Mouse (Mus musculus) cerebellum, adult 11-12 months (tissue): ENCODE measurements at regions not wholly inside any gene's neighbourhood (a gene's known extent, or its start where the extent isn't known, plus 50 kb on each side); places are given as distances from the start of the nearest gene placed in this dataset.

Source experiments
- DNase-seq: peaks from one replicate; pipeline ENCODE4 v3.0.0; 2022

DNA sequence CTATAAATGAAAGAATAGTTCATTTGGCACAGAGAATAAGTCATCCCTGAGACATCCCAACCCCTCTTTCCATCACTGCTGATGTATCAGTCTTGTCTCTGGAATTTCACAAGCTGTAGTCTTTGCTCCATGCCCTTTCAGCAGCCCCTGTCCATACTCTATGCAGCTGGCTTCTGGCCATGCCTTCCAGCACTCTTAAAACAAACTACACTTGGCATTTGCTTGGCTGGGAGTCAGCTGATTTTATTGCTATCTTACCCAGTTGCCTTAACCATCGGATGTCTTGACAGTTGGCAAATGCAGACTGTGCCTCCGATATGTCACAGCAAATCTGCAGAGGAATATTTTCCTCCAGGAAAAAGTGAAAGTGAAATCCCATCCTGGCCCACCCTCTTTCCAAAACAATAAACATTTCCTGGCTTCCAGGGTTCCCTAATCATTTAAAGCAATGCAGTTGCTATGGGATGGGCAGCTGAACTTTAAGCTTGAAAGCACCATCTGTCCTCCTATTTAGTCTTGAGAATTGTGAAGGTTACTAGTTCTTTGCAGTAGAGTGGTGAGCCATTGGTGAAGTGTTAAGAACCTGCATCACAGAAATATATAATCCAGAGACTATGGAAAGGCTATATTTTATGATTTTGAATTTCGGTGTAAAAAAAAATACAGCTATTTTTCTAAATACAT is 385.0 kb downstream of the Kcnj2 start:
- no peak for DNase-seq

DNA sequence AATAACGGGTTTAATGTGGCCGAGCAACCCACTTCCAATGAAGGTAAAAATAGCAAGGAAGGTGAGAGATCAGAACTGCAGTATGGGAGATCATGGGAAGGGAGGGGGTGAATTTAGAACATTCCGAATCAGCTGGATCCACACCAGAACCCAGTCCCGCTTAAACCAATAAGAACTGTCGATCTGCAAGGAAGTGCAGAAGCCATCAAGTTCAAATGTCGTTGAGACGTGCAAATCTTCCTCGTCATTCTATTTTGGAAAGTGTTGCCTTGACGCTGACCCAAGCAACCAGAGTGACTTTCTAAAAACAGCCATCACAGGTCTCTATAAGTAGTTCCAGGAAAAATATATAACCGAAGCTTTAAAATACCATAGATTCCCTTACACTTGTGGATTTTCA is 394.1 kb downstream of the Kcnj2 start:
- DNase-seq, result no peak

DNA sequence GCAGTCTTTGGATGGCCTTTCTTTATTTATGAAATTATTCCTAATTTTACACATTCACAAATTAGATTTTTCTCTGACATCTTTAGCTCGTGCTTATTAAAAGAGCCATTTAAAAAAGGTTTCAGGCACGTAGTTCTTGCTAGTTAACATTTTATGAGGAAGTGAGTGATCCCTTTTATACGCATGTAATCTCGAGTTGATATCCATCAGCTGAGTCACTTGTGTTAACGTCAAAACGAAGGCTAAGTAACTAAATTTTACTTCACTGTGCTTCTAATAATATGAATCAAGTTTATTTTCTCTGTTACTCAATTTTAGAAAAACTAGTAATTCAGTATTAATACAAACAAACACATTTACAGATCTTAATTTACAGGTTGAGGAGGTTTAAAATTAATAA is 419.0 kb downstream of the Kcnj2 start:
- no peak for DNase-seq

DNA sequence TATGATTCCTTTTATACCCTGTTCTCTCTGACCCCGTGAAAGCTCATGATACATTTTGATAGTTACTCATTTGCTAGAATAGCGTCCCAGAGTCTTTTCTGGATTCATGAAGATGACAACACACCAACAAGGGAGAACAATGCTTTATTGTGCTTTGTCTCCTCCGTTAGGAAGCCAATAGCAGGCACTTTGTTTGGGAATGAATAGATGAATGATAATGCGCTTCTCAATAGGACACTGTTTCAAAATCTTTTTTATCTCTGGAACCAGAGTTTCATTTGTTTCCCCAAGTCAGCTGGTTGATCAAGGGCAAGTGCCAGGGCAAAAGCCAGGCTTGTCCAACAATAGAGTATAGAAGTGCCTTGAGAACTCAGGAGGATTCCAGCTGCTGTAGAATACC is 446.5 kb downstream of the Kcnj2 start:
- DNase-seq, result no peak

DNA sequence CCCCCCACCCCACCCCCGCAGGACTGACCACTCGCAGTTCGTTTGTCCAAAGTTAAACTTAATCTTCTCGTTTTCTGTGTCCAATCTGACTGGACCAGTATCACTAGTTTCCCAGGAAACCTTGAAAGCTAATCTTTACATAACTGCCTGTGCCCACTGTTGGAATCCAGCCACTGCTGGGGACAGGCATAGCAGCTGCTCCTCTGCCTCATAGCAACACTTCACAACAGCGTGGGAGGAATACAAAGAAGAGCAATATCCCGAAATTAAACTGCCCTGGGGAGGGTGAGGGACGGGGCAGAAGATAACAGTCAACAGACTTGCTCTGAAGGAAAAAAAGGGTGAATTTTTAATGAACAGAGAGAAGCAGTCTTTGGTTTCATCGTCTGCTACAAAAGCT is 456.8 kb downstream of the Kcnj2 start:
- DNase-seq, result no peak

DNA sequence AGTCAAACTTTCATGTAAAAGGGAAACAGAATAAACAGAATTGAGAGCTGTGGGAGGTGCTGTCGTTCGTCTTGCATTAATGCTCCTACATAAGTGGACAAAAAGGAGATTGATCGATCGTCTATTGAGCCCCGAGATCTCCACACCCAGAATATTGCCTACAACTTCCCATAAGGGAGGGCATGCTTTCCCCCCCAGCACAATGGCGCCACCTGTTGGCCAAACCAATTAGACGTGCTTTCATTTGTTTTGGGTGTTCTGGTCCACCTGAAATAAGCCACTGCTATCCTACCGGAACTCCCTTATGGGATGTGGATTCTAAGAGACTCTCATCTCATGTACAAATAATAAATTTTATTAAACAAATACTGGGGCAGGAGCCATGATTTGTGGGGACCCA is 457.5 kb downstream of the Kcnj2 start:
- no peak for DNase-seq

DNA sequence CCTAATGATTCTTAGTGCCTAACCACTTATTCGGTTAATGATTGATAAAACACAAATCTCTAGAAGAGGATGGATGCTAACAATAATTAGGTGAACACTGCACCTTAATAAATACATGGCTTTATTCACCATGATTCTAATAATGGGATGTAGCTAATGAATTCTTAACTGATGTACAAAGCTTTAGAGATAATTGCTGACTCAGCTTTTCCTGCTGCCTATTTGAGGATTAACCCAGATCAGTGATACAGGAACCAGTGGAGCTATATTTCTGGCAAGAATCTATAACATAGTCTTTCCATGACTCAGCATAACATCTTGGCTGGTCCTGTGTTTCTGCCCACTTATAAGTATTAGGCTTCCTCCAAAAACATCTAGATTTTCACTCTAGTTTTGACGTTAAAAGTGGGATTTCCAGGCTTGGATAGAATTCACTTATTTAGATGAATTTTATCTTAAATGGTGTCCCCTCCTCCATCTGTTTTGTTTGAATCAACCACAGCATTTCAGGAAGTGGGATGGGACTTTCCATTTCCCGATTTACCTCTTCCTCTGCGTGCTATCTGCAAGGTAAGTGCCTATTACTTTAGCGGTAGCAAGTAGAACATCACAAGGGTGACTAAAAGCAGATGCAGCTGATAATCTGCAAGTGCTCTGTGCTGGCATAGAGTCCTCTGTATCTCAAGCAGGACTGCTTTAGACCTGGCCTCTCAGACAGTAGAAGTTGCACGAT is 460.2 kb downstream of the Kcnj2 start:
- no peak for DNase-seq

DNA sequence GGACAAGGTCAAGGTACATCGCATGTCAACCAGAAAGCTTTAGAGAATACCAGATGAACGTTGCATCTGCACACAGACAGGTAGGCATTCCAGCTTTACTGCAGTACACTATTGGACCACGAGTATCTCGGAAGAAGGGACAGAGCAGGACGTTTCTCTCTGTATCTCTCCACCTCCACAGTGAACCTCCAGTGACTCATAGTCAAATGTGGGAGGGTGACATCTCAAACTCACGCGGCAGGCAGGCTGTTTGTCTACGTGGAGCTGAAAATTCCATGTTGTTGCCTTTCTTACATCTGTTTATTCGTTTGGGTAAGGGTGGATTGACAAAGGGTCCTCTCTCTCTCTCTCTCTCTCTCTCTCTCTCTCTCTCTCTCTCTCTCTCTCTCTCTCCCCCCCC is 463.6 kb downstream of the Kcnj2 start:
- no peak for DNase-seq

DNA sequence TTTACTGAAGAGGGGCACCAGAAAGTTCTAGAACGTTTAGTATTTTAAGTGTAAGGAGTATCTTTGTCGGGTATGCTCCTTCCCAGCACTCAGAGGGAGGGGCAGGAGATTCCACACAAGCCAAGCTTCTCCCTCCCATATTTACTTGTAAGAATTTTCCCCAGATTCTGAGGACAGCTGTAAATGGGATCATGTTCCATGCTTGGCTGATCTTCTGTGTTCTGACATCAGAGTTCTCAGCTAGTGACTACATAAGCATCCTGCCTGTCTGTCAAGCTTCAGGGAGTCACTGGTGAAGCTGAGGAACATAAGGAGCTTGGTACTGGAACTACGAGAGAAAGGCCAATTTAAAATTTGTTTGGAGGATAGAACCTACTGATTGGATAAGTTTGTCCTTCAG is 464.9 kb downstream of the Kcnj2 start:
- DNase-seq, result no peak

DNA sequence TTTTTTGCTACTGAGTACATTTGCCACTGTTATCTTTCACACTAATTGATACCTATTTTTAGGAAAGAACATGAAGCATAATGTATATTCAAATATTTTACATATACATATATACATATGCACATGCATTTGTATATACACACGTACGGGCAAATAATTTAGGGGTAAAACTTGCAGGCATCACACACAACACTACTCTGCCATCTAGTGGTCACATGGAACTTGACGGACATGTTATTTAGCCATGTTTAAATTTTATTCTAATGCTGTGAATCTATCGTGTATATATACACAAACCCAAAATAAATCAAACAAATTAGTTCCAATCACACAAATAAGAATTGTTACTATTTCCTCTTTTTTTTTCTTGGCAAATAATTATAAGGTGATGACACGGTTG is 466.5 kb downstream of the Kcnj2 start:
- DNase-seq, result no peak

DNA sequence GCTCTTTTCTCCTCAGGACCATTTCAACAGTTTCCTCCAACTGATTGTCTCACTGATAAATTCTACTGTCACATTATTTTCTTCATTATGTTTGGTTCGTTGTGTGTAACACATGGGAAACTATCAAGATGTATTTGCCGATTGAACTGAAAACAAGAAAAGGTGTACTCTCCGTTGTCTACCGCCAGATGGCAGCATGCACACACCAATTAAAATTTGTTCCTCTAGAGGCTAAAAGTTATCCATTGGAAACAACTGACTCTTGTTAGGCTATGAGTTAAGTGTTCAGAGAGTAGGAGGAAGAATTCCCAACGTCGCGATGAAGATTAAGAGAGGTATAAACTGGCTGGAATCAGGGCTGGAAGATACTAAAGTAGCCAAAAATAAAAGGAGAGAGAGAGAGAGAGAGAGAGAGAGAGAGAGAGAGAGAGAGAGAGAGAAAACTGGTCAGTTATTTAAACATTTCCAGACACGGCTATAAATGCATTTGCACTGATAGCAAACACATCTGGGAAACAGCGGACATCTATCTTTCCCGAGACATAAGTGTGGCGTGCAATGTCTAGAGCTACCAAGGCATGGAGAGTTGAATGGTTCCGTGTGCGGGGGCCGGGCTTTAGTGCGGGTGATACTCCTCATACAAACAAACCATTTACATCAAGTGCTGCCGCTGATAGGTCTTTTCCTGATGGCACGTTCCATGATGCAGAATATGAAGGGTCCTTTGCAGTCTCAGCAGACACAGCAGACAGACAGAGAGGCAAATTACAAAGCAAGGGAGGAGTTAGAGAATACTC is 470.3 kb downstream of the Kcnj2 start:
- no peak for DNase-seq

DNA sequence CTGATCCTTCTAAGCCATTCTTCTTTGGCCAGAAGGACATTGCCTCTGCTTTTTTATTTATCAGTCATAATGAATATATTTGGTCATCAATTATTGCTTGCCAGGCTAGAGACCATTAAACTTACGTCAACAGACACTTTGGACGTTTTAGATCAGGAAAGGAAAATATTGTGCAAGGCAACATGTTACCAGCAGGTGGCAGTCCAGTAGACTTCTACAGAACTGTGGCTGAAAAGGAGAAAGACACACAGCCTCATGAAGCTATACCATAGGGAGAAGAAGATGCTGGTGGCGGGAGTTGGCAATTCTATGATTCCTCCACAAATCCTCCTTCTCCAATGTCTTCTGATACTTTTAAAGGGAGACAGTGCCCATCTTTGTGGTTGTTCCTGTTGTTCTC is 471.7 kb downstream of the Kcnj2 start:
- peak; percentile 19 for DNase-seq

DNA sequence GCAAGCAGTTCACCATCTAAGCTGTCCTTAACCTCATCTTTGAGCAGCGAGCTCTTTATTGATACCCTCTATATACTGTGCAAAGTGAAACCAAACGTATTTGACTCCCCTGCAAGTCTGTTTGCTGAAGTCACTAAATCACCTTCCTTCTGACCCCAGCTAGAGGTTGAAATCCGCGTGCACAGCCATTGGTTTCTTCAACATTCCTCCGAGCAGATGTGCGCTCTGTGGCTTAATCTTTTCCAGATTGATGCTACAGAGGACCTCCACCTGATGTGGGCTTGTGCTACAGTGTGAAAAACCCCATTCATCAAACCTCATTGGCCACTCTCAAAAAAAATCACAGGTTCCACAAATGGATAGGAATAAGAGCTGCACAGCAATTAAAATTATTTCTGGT is 474.0 kb downstream of the Kcnj2 start:
- DNase-seq, result no peak

DNA sequence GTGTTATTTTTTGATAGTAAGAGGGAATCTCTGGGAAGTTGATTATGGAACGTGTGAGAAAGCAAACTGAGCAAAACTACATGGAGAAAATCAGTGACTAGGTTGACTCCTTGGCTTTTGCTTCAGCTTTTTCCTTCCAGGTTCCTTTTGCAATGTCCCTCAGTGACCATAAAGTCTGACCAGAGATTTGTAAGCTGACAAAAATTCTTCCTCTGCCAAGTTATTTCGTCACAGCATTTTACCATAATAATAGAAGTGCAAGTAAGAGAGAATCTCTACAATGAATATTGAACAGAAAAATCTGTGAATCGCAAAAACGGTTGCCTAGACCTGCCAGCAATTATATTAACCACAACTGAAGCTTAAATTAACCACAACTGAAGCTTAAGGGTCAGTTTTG is 479.3 kb downstream of the Kcnj2 start:
- DNase-seq, result no peak

DNA sequence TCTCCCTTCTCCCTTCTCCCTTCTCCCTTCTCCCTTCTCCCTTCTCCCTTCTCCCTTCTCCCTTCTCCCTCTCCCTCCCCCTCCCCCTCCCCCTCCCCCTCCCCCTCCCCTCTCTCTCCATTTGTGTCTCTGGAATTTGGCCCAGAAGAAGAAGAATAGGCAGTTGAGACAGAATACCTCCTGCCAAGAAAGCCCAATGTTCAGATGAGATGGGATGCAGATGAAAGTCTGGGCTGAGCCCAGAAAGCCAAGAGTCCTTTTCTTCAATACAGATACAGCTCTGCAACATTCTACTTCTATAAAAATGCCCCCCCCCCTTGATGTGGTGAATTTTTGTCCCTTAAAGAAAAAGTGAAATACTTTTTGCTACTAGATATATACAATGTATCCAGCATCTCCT is 489.2 kb downstream of the Kcnj2 start:
- no peak for DNase-seq

DNA sequence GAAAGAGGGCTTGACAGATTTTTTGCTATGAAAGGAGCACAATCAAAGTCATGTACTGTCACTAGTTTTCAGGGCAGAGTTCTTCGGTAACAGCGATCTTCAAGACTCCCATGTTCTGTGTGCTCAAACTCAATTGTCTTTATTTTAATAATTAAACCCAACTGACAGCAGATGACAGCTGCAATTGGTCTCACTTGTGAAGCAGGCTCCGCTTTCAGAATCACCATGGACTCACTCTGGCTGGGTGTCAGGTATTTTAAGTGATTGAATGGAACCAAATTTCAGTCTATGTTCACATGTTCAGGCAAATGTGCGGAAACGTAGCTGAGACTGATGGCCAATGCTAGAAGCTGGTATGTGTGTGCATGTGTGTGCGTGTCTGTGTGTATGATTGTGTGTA is 489.7 kb downstream of the Kcnj2 start:
- DNase-seq, result no peak

DNA sequence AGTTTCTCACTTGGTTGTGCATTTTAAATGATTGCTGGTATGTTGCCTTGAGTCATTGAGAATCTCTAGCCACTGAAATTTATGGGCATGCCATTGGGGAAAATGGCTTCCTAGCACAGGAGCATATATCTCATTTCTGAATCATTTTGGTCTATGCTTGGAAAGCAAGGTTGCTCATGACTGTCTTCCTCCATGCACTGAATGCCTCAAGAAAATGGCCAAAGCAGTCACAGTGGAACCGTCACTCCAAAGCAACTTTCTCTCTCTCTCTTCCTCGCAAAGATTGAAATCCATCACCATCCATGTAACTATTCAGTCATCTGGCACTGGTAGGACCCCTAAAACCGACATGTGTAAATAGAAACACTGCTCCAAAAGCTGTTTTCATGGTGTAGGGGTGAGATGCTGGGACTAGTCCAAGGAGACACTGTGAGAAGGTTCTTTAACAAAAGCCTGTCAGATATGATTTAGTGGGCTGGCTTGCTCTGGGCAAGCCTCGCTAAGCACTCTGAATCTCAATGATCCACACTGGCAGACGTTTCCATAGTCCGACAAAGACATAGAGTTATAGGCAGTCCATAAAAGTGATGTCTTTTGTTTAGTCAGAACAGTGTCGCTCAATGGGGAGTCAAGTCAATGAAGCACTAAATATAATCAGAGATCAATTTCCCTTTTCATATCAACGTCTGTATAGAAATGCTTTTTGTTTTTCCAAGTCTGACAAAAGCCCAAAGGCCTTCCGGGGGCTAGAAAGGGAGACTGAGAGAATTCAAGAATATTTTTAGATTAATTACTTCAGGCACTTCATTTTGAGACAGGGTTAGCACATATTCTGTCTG is 492.6 kb downstream of the Kcnj2 start:
- no peak for DNase-seq

DNA sequence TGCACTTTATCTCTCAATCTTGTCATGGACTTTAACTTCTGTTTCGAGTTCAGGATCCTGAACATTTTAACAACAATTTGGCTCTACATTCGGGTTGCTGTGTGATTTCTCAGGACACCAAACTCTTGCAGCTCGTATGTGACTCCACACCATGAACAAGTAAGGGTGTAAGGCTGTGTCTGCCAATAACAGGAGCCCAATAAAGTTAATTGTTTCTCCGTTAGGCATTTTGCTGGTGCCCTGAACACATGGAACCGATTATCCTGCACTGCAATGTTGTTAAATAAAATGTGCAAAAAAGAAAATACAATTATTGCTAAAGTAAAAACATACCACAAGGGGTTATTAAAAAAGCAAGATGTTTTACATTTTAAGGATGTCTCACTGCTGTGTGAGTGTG is 497.2 kb downstream of the Kcnj2 start:
- DNase-seq, result no peak

DNA sequence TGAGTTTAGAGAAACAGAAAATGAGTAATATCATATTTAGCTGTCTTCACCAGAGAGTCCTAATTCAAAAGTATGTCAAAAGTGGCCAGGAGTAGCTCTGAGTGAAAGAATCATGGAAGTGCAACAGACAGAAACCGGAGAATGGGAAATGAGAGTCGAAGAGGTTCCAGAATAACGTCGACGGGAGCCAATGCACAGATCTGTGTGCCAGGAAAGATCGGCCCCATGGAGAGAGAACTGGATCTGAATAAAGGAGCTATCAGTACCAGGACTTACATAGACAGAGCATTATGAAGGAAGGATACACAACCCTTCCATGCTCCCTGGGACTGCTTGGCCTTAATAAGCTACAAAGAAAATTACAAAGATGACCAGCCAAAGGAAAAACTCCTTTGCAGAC is 502.1 kb downstream of the Kcnj2 start:
- no peak for DNase-seq

DNA sequence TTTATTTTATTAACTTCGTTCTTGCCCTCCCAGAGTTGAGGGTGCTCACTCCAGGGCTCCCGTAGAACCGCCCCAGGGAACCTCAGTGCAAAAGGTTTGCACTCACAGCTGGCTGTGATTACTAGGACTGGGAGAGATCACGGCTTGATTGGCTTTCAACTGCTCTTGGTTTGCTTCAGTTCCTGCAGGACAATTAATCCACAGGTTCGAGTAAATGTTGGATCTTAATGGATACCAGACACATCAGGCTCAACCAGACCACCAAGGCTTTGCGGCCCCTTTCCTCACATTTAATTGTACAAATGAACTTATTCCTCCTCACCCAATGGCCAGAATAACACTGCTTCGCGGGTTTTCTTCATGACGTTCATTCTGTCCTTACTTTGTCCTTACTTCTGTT is 502.9 kb downstream of the Kcnj2 start:
- DNase-seq, result no peak

DNA sequence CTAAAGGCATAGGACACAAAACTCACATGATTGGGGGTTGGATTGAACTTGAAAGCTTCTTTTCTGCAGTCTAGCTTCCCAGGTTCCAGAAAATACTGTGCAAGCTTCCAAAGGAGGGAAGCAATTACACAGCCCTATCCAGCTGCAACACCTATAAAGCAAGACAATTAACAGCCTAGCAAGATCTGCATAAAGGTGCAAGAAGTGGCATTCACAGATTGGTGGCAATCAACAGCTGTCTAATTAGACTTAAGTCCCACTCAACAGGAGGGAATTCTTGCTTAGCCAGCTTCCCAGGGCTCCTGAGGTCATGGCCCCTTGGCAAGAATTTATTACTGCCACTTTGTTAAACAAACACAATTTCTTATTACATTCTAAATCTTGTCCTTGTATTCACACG is 511.9 kb downstream of the Kcnj2 start:
- DNase-seq, result no peak

DNA sequence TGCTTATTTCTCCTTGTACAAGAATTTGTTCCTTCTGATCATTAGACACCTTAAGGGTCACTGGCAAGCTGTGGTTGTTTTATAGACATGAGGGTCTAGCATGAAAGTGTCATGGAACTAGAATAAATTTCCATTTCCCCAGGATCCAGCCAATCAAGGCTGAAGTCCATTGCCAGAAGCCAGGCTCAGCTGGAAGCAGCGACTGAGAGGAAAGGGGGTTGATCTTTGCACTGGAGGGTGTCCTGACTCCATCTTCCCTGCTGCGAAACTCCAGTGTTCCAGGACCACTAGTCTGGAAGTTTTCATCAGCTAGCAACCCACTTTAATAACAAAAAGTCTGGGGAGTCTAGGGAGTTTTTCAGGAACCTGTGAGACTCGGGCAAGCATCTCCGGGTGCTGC is 517.0 kb downstream of the Kcnj2 start:
- DNase-seq, result no peak

DNA sequence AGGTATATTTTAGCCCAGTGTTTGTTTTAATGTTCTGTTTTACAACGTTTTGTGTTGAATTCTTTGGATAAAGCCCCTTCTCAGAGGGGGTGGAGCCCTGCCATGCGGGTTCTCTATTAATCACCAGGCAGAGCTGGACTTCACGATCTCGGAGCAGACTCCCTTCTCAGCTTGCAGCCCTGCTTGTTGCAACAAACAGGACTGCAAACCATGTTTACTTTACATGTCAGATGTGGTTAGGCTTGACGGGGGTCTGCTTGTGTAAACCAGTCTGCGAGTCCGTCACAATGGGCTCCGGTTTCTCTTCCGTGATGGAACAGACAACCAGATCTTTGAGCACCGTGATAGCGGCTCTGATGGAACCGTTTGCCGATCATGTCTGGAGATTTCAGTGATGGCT is 517.6 kb downstream of the Kcnj2 start:
- DNase-seq, result no peak
